Mouse (Mus musculus): ENCODE results near the gene Anpep. TPM values are rescaled to one million over a fixed set of nuclear protein-coding genes. Genes with fewer than 3 reads are reported as not detected.
"Not testable (repeated sequence)": the region's sequence is repeated elsewhere in the genome, so short reads cannot be mapped to it uniquely, and the experiment has no call there.

Gene Anpep
- total RNA-seq, 2 experiments from 2014 or later, result 8.0 to 9.2 TPM

DNA sequence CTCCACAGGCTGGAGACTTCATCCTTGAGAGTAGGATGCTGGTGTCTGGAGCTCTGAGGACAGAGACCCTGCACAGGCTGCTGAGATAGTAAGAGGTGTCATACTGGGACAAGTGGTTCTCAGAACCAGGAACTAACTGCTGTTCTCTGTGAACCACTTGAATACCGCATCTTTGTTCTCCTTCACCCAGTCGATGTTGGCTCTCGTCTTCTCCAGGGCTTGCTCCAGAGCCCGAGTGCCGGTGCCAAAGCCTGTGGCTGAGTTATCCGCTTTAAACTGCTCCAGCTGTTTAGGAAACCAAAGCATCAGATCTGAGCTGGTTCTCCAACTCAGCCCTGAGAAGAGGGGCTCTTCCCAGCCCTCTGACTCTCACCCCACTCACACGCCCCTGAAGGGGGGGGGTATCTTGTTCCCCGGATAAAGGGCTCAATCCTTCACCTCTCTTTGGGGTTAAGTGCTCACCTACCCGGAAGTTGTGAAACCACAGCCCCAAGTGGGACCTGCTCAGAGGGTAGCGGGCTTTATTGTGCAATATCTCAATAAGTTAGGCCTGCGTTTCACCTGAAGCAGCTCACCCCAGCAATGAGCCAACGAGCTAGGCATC is 38.7 kb downstream of the Anpep start:
- DNase-seq (ENCODE audit: low spot score in 2 of 2), result no peak
- intact Hi-C loops (cut with DNase I), result no loop called here

GRCm38 (mm10) chr7:79819996-79820395 is 40.9 kb downstream of the Anpep start:
- intact Hi-C loops (cut with DNase I), result no loop called here
- DNase-seq (ENCODE audit: low spot score in 2 of 2), result no peak

DNA sequence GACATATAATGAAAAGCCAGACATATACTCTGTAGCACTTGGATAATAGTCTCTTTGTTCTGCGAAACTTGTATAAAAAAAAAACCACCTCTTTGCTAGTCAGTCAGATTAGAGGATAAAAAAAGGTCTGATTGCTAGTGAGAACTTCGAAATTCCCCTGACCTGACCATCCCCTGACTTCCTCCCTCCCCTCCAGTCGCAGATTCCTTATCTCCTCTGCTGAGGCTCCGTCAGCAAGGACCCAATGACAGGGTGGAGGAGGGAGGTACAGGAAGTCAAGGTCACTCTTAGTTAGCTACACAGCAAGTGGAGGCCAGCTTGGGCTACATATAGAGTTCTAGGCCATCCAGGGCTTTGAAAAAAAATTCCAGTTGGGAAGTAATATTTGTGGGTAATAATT is 41.3 kb downstream of the Anpep start:
- no peak for DNase-seq (ENCODE audit: low spot score in 2 of 2)
- intact Hi-C loops (cut with DNase I), result no loop called here

DNA sequence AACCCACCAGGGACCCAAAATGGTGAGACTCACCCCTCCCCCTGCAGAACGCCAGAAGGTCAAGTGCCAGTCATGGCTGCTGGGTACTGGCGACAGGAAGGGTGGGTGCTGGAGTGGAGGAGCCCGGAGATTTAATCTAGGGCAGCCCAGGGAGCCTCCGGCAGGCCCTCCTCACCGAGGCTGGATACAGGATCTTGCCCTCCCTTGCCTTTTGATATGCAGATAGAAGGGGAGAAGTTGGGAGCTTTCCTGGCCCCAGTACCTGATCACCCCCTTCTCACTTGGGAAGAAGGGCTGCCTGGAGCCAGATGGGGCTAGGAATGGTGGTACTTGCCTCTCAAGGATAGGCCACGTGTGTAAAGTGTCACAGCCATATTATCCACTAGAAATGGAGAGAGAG is 42.5 kb downstream of the Anpep start:
- no peak for DNase-seq (ENCODE audit: low spot score in 2 of 2)
- intact Hi-C loops (cut with DNase I), result no loop called here

DNA sequence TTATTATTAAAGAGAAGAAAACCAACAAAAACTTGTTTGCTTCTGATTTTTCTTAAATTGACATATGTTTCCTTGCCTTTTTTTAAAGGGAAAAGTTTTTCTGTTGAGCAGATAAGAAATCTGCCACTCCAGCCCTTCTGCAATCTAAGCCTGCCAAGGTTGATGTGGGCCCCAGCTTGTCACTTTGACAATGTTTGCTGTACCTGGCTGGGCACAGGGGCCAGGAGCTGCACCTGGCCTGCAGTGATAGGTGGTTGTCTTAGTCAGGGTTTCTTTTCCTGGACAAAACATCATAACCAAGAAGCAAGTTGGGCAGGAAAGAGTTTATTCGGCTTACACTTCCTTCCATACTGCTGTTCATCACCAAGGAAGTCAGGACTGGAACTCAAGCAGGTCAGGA is 47.5 kb downstream of the Anpep start:
- DNase-seq (ENCODE audit: low spot score in 2 of 2), result no peak
- intact Hi-C loops (cut with DNase I), result no loop called here

- intact Hi-C loops (cut with DNase I), result no loop called here
- peak; percentile 63 to 79 for DNase-seq (ENCODE audit: low spot score in 2 of 2)
Observed at GRCm38 (mm10) chr7:79810611-79811506, 50.0 kb downstream of the Anpep start, which contains the start of gene Mesp2. TSS of gene Mesp2 (plus strand) at chr7:79810727.

- no peak for DNase-seq (ENCODE audit: low spot score in 2 of 2)
- intact Hi-C loops (cut with DNase I), result no loop called here
Observed at GRCm38 (mm10) chr7:79808561-79808960, 52.3 kb downstream of the Anpep start.

DNA sequence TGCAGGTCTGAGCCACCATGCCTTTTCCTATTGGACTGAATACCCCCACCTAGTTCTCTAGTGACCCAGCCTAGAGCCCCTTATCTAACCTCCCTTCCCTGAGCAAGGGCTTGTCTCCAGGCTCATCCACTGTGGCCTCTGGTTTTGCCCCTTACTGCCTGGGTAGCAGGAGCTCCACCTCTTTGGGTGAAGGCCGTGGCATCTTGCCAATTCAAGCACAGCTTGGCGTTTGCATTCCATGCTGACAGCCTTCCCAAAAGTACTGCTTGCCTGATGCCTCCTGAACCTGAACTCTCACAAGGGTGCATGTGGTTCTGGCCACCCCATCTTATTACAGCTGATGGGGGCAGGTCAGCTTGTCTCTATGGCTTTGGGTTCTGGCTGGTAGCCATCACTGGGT is 57.0 kb downstream of the Anpep start:
- intact Hi-C loops (cut with DNase I), result no loop called here
- DNase-seq (ENCODE audit: low spot score in 2 of 2), result no peak

- DNase-seq (ENCODE audit: low spot score in 2 of 2), result no peak
Observed at GRCm38 (mm10) chr7:79802037-79802436, 58.8 kb downstream of the Anpep start.

GRCm38 (mm10) chr7:79801391-79801790 is 59.5 kb downstream of the Anpep start:
- intact Hi-C loops (cut with DNase I), result no loop called here
- no peak for DNase-seq (ENCODE audit: low spot score in 2 of 2)

More at GRCm38 (mm10) chr7:79802037-79802436, 58.8 kb downstream of the Anpep start:
- intact Hi-C loops (cut with DNase I), result no loop called here

DNA sequence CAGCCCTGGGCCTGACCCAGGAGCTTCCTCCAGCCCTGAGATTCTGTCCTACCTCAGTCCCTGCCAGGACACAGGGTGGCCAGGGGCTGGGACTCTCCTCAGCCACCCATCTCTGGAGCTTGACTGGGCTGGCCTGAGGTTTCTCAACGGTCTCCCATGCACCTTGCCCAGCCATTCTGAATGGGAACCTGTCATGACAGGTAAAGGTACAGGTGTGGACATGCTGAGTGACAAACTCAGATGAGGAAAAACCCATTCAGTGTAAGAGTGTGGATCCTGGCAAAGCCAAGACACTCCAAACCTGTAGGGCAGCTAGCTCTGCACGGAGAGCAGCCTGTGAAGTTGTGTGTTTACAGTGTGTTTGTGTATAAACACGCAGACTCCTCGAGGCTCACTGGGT is 60.5 kb downstream of the Anpep start:
- intact Hi-C loops (cut with DNase I), result no loop called here

GRCm38 (mm10) chr7:79799506-79799905 is 61.4 kb downstream of the Anpep start:
- intact Hi-C loops (cut with DNase I), result loop anchor here (2.0 kb wide), 1 partner anchor 115 kb away; no protein-coding TSS in a partner anchor
- no peak for DNase-seq (ENCODE audit: low spot score in 2 of 2)

More for the DNA sequence above, 60.5 kb downstream of the Anpep start:
- DNase-seq (ENCODE audit: low spot score in 2 of 2), result no peak

DNA sequence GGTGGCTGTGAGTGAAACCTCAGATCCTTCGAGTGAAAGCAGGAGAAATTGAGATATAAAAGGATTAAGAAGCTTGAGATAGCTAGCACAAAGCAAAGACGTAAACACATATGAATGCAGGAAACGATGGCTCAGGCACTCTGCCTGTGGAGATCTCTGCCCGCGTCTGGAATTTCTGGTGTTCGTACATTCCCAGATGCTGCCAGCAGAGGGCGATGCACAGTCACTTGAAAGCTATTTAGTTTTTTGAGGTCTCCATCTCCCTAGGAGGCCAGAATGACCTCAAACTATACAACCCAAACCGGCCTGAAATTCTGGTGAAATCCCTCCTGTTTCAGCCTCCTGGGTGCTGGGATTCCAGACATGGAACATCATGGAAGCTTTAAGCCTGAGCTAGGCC is 61.8 kb downstream of the Anpep start:
- intact Hi-C loops (cut with DNase I), result loop anchor here (2.0 kb wide), 1 partner anchor 116 kb away; no protein-coding TSS in a partner anchor
- peak; percentile 85 to 89 for DNase-seq (ENCODE audit: low spot score in 2 of 2)

DNA sequence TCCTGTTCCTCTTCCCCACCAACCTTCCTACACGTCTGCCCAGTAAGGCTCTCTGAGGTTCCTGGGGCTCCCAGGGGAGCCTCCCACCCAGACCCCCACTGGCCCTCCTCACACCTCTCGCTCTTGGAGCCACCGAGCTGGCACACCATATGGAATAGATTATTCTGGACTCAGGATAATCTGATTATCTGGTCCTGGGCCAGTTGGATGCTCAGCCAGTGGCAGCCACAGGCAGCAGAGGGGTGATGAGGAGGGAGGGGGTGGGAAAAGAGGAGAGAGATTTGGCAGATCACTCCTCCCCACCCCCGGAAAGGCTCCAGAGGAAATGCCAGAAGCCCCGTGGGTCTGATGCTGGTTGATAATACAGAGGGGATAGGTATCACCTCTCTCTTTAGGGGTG is 62.3 kb downstream of the Anpep start:
- intact Hi-C loops (cut with DNase I), result loop anchor here (2.0 kb wide), 1 partner anchor 116 kb away; no protein-coding TSS in a partner anchor
- DNase-seq (ENCODE audit: low spot score in 2 of 2), result no peak

- no peak for DNase-seq (ENCODE audit: low spot score in 2 of 2)
- intact Hi-C loops (cut with DNase I), result no loop called here
Observed at GRCm38 (mm10) chr7:79793688-79794087, 67.2 kb downstream of the Anpep start, which contains the start of gene Mesp1. TSS of gene Mesp1 (minus strand) at chr7:79793788.

- intact Hi-C loops (cut with DNase I), result no loop called here
- DNase-seq (ENCODE audit: low spot score in 2 of 2), result peak; percentile 26 to 39
Observed at GRCm38 (mm10) chr7:79792635-79793421, 68.0 kb downstream of the Anpep start.

DNA sequence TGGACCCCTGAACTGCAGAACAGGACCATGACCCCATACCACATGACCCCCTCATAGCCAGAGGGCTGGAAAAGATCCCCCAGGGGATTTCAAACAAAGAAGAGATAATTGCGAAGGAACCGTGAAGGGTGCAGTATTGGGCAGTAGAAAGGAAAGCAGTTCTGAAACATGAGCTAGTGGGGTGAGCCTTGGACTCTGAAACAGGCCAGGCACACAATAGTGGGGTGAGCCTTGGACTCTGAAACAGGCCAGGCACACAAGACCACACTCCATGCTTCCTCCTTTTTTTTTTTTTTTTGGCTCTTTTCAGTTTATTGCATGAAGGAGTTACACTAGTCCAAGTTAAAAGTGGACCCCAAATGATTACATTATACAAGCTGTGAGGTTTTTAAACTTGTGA is 71.0 kb downstream of the Anpep start:
- intact Hi-C loops (cut with DNase I), result loop anchor here (10.0 kb wide), 1 partner anchor 175 kb away; the partner anchor contains the start of gene Rhcg
- DNase-seq (ENCODE audit: low spot score in 2 of 2), result not testable (repeated sequence)

GRCm38 (mm10) chr7:79786295-79786694 is 74.6 kb downstream of the Anpep start:
- intact Hi-C loops (cut with DNase I), result loop anchor here (10.0 kb wide), 1 partner anchor 171 kb away; the partner anchor contains the start of gene Rhcg
- DNase-seq (ENCODE audit: low spot score in 2 of 2), result peak; percentile 69 to 81

- no peak for DNase-seq (ENCODE audit: low spot score in 2 of 2)
Observed at GRCm38 (mm10) chr7:79782516-79782855, 78.4 kb downstream of the Anpep start.

More at GRCm38 (mm10) chr7:79782516-79782855, 78.4 kb downstream of the Anpep start:
- intact Hi-C loops (cut with DNase I), result loop anchor here (10.0 kb wide), 1 partner anchor 168 kb away; the partner anchor contains the start of gene Rhcg

Data from left cerebral cortex, postnatal 14 days (tissue).